Mouse (Mus musculus) thymus, adult 2 months (tissue): ENCODE data around the gene Rab3c. TPM values are rescaled to one million over a fixed set of nuclear protein-coding genes. Genes with fewer than 3 reads are reported as not detected.

Experiments used
- DNase-seq: peaks from one replicate; pipeline ENCODE4 v3.0.0; 2021
- H3K27ac ChIP-seq: fragments of 200-500 bp; 2 replicates; pipeline ENCODE4 v1.5.1; 2012; ENCODE audit warnings: low read length, control low read depth; ENCODE audit not compliant: control insufficient read depth, insufficient read depth
- H3K27me3 ChIP-seq: fragments of 200-500 bp; 2 replicates; pipeline ENCODE4 v1.6.1; 2012; ENCODE audit warnings: mild to moderate bottlenecking, low read length, moderate library complexity, mixed read lengths; ENCODE audit not compliant: control insufficient read depth, insufficient read depth
- H3K36me3 ChIP-seq: fragments of 200-500 bp; 2 replicates; pipeline ENCODE4 v1.6.1; 2012; ENCODE audit warnings: mild to moderate bottlenecking, low read length, moderate library complexity; ENCODE audit not compliant: control insufficient read depth, insufficient read depth
- H3K4me1 ChIP-seq: fragments of 200-500 bp; replicated peaks from 2 replicates; pipeline ENCODE4 v1.6.1; 2012; ENCODE audit warnings: low read length; ENCODE audit not compliant: control insufficient read depth, insufficient read depth
- H3K4me3 ChIP-seq: fragments of 200-500 bp; 2 replicates; pipeline ENCODE4 v1.5.1; 2012; ENCODE audit warnings: mild to moderate bottlenecking, low read length, control low read depth, moderate library complexity; ENCODE audit not compliant: control insufficient read depth, insufficient read depth
- CTCF ChIP-seq: fragments of 200-500 bp; IDR thresholded peaks from 2 replicates; pipeline ENCODE4 v1.5.1; 2012; ENCODE audit warnings: mild to moderate bottlenecking, control low read depth, low read length, moderate library complexity, borderline replicate concordance; ENCODE audit not compliant: control insufficient read depth, poor library complexity, insufficient read depth; ENCODE audit errors: extremely low read depth
- POLR2A ChIP-seq: fragments of 200-500 bp; IDR thresholded peaks from 2 replicates; pipeline ENCODE4 v1.6.1; 2012; ENCODE audit warnings: mild to moderate bottlenecking, low read length, control low read depth, moderate library complexity; ENCODE audit not compliant: control insufficient read depth, poor library complexity, insufficient read depth; ENCODE audit errors: extremely low read depth
- WGBS: fragments of 180-500 bp; shearing (Covaris S2); methylation state at CpG from one replicate; pipeline ENCODE4 v1.1.7; 2018; 5-methylcytosine and 5-hydroxymethylcytosine counted together
- polyA plus RNA-seq: library from polyadenylated mRNA; depleted of rRNA; stranded (reverse); fragments of >200 nt; gene quantifications from 2 replicates; pipeline ENCODE4 v1.2.3, GENCODE M21; 2012

The Rab3c gene
- polyA plus RNA-seq, 1 experiment, result not detected

- no peak for DNase-seq
- TF ChIP-seq CTCF (no peak), POLR2A (no peak)
- H3K27me3 ChIP-seq, result no peaks in the 10 kb centered on the region
- H3K36me3 ChIP-seq, result no peaks in the 10 kb centered on the region
- 88% methylated on average over 6 of the region's 6 CpGs for WGBS
- no peak overlapping the region for H3K4me3 ChIP-seq
- no peaks in the 10 kb centered on the region for H3K4me1 ChIP-seq
- H3K27ac ChIP-seq, result no peak overlapping the region
Measured at GRCm38 (mm10) chr13:110034885-110035284, 245.9 kb downstream of the Rab3c start.

GRCm38 (mm10) chr13:110034041-110034440, 246.8 kb downstream of the Rab3c start:
- DNase-seq, result no peak
- WGBS, result 90% methylated on average over 7 of the region's 7 CpGs
- Histone ChIP-seq H3K27me3 (no peaks in the 10 kb centered on the region), H3K4me3 (no peak overlapping the region), H3K4me1 (no peaks in the 10 kb centered on the region), H3K27ac (no peak overlapping the region), H3K36me3 (no peaks in the 10 kb centered on the region)
- TF ChIP-seq POLR2A, result no peak
- TF ChIP-seq CTCF, result no peak

DNA sequence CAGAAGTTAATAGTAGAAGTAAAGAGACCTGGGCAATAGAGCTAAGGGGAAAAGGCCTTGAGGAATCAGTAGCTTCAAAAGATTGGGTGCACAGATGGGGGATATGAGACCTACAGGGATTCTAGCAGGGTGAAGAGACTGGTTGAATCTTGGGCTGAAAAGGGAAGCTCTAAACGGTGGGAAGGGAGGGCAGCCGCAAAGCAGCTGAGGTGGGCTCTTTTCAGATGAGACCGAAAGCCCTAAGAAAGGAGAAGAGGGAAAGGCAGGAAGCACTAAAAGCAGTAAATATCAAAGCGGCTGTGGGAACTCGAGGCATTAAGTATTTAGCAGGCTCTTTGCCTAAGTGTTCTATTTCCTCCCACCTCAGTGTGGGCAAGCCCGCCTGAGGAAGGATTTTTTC, 248.9 kb downstream of the Rab3c start:
- no peak for TF ChIP-seq CTCF
- no peak for TF ChIP-seq POLR2A

DNA sequence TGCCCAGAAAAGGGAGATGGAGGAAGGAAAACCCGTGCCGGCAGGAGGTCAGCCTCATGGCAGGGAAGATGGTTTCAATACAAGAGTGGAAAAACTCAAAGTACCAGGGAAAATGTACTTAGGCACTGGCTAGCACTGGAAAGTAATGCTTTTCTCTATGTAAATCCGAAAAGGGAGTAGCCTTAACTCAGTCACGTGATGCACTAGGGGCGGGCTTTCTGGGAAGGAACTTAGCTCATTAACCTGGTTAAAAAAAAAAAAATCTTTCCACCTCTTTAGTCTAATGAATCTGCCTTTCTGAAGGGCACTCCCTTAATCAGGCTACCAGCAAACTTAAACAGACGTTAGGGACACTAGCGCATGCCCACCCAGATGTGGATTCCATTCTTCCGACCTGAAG, 249.7 kb downstream of the Rab3c start:
- H3K36me3 ChIP-seq, result no peaks in the 10 kb centered on the region
- H3K27me3 ChIP-seq, result no peaks in the 10 kb centered on the region; the same call in 1 of the 2 replicates
- 76% methylated on average over 8 of the region's 8 CpGs for WGBS
- TF ChIP-seq CTCF (no peak), POLR2A (no peak)
- no peak overlapping the region for H3K4me3 ChIP-seq
- no peaks in the 10 kb centered on the region for H3K4me1 ChIP-seq
- H3K27ac ChIP-seq, result no peak overlapping the region
- no peak for DNase-seq

More for the DNA sequence above, 248.9 kb downstream of the Rab3c start:
- no peaks in the 10 kb centered on the region for H3K4me1 ChIP-seq
- H3K27me3 ChIP-seq, result no peaks in the 10 kb centered on the region; the same call in 1 of the 2 replicates
- H3K36me3 ChIP-seq, result no peaks in the 10 kb centered on the region
- H3K4me3 ChIP-seq, result no peak overlapping the region
- no peak overlapping the region for H3K27ac ChIP-seq
- 4% methylated on average over 6 of the region's 6 CpGs for WGBS
- DNase-seq, result no peak

DNA sequence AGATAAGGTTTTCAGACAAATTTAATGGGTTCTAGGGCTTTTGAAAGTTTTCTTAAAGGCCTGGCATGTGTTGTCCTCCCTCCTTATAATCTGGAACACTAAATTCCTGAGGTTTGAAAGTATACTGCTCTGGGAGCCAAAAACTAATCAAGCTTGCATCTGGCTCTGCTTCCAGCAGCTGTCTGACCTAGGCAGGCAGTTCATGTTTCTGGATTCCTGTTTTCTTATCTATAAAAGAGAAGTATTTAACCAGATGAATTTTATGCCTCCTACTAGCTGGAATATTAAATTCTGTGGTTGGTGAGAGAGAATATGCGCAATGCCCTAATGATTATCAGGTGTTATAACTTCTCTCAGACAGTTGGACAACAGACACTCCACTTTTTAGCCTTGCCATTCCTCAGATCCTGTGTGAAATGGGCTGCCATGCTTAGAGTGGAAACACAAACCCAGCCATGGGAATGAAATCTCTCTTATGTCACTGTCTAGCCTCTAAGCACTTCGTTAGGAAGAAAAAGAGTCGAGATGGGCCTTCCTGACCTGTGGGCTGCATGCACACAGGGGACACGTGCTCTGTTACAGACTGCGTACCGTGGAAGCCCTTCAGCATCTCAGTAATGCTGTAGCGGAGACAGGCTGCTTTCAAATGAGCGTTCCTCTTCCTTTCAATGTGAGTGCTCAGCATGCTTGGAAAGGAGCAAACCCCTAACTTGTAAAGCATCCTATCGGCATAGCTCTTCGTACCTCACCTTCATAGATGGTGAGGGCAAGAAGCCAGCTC, 256.2 kb downstream of the Rab3c start:
- WGBS, result 91% methylated on average over 10 of the region's 10 CpGs
- DNase-seq, result no peak

DNA sequence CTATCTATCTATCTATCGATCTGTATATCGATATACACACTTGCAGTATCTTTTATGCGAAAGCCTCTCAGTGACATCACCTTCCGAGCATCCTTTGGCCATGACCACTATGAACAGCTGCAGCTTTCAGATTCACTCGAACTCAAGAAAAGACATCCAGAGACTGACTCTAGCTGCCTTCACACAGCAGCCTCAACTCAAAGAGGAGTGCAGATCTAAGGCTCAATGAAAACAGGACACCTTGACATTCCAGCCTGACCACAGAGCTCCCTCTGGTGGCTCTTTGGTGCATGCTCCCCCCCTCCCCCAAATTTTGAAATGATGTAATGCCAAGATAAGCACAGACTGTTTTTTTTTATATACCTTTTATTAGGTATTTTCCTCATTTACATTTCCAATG, 257.8 kb downstream of the Rab3c start:
- no peak for DNase-seq

More for the DNA sequence above, 256.2 kb downstream of the Rab3c start:
- H3K27ac ChIP-seq, result no peak overlapping the region
- no peak overlapping the region for H3K4me3 ChIP-seq
- H3K36me3 ChIP-seq, result no peaks in the 10 kb centered on the region
- TF ChIP-seq CTCF (no peak), POLR2A (no peak)
- H3K4me1 ChIP-seq, result no peaks in the 10 kb centered on the region; the same call in 1 of the 2 replicates
- H3K27me3 ChIP-seq, result no peaks in the 10 kb centered on the region; the same call in 1 of the 2 replicates

More for the DNA sequence above, 257.8 kb downstream of the Rab3c start:
- no peaks in the 10 kb centered on the region for H3K36me3 ChIP-seq
- 81% methylated on average over 5 of the region's 5 CpGs for WGBS
- TF ChIP-seq CTCF (no peak), POLR2A (no peak)
- H3K4me3 ChIP-seq, result no peak overlapping the region
- H3K27me3 ChIP-seq, result no peaks in the 10 kb centered on the region; the same call in 1 of the 2 replicates
- H3K27ac ChIP-seq, result no peak overlapping the region
- peaks cover 10% of the 10 kb centered on the region for H3K4me1 ChIP-seq
